Mouse (Mus musculus) hindbrain, postnatal 0 days (tissue): ENCODE measurements around the gene Aamdc. TPM values are rescaled to one million over a fixed set of nuclear protein-coding genes. Genes with fewer than 3 reads are reported as not detected.

Experiments
- ATAC-seq: fragments of 200-750 bp; cut with Nextera tagmentation; 2 replicates; pipeline ENCODE4 v1.8.0; 2017; ENCODE audit warnings: mild to moderate bottlenecking, moderate TSS enrichment, moderate library complexity
- DNase-seq: peaks from one replicate; pipeline ENCODE4 v3.0.0-alpha.2; 2015; ENCODE audit warnings: low spot score
- H3K27ac ChIP-seq: fragments of 300-500 bp; sonication (generic); 2 replicates; pipeline ENCODE4 v1.5.1; 2014; ENCODE audit warnings: mild to moderate bottlenecking
- H3K27me3 ChIP-seq: fragments of 300-500 bp; sonication (generic); 2 replicates; pipeline ENCODE4 v1.6.1; 2014; ENCODE audit warnings: low read length, mixed read lengths; ENCODE audit not compliant: insufficient read depth
- H3K36me3 ChIP-seq: fragments of 300-500 bp; sonication (generic); 2 replicates; pipeline ENCODE4 v1.6.1; 2014; ENCODE audit warnings: low read length, mixed read lengths; ENCODE audit not compliant: insufficient read depth
- H3K4me1 ChIP-seq: fragments of 300-500 bp; sonication (generic); 2 replicates; pipeline ENCODE4 v1.6.1; 2014; ENCODE audit warnings: antibody characterized with exemption, low read length, mixed read lengths; ENCODE audit not compliant: insufficient read depth
- H3K4me2 ChIP-seq: fragments of 300-500 bp; sonication (generic); 2 replicates; pipeline ENCODE4 v1.6.1; 2014; ENCODE audit warnings: low read depth, mild to moderate bottlenecking, low read length, moderate library complexity, mixed read lengths
- H3K4me3 ChIP-seq: fragments of 300-500 bp; sonication (generic); 2 replicates; pipeline ENCODE4 v1.5.1; 2014; ENCODE audit warnings: low read length
- H3K9ac ChIP-seq: fragments of 300-500 bp; sonication (generic); replicated peaks from 2 replicates; pipeline ENCODE4 v1.6.1; 2014; ENCODE audit warnings: mild to moderate bottlenecking, low read length, moderate library complexity, mixed read lengths
- H3K9me3 ChIP-seq: fragments of 300-500 bp; sonication (generic); 2 replicates; pipeline ENCODE4 v1.6.1; 2016; ENCODE audit warnings: low read length, mixed read lengths
- CTCF ChIP-seq: IDR thresholded peaks from 2 replicates; pipeline ENCODE4 v1.5.1; 2016; ENCODE audit warnings: antibody characterized with exemption, control low read depth, low read depth
- WGBS: fragments of 180-500 bp; shearing (Covaris S2); extraction: QIAGEN DNeasy Blood & Tissue Kit; methylation state at CpG from one replicate; pipeline ENCODE4 v1.1.7; 2014; 5-methylcytosine and 5-hydroxymethylcytosine counted together
- polyA plus RNA-seq: library from polyadenylated mRNA; unstranded; fragments of >200 nt; fragmentation: Nextera tagmentation; extraction: Ambion mirVana; gene quantifications from 2 replicates; pipeline ENCODE4 v1.2.1, GENCODE M21; 2015
- total RNA-seq: library from RNA; depleted of rRNA; stranded (reverse); fragments of >200 nt; gene quantifications from 2 replicates; pipeline ENCODE4 v1.2.3, GENCODE M21; 2014; rRNA removed

The Aamdc gene
- total RNA-seq: 9.4 and 17.4 TPM in 2 replicates
- polyA plus RNA-seq: 61.8 and 67.2 TPM in 2 replicates

GRCm38 (mm10) chr7:97579067-97579975, at the start of gene Aamdc, which contains the start of gene Rsf1:
Aamdc (minus strand) TSS chr7:97579497.
Rsf1 (plus strand) TSS chr7:97579889.
- H3K9ac ChIP-seq: peak within 1 kb of the TSS; percentile 100
- peak within 1 kb of the TSS; percentile 99 for H3K27ac ChIP-seq
- no peaks in the 10 kb centered on the region for H3K36me3 ChIP-seq
- no peaks in the 10 kb centered on the region for H3K9me3 ChIP-seq
- H3K4me3 ChIP-seq: peak within 1 kb of the TSS; percentile 91
- peak; percentile 98 for ATAC-seq
- H3K27me3 ChIP-seq: no peaks in the 10 kb centered on the region
- no peaks in the 10 kb centered on the region for H3K4me1 ChIP-seq
- peak; percentile 97 for DNase-seq
- H3K4me2 ChIP-seq: peak within 1 kb of the TSS; percentile 77
- TF ChIP-seq CTCF: peak; percentile 74
- WGBS: under 1% methylated on average over 50 of the region's 68 CpGs

GRCm38 (mm10) chr7:97623402-97623801, 44.1 kb upstream of the Aamdc start:
- Histone ChIP-seq H3K9ac (no peak overlapping the region), H3K36me3 (no peaks in the 10 kb centered on the region), H3K4me1 (no peaks in the 10 kb centered on the region), H3K27ac (no peak overlapping the region), H3K27me3 (no peaks in the 10 kb centered on the region), H3K4me2 (no peak overlapping the region), H3K4me3 (no peak overlapping the region), H3K9me3 (no peaks in the 10 kb centered on the region)
- no peak for ATAC-seq
- no peak for DNase-seq
- TF ChIP-seq CTCF: no peak

GRCm38 (mm10) chr7:97622676-97623075, 43.4 kb upstream of the Aamdc start:
- no peak for TF ChIP-seq CTCF
- ATAC-seq (no peak), DNase-seq (no peak)
- 97% methylated on average over 1 of the region's 1 CpGs for WGBS
- Histone ChIP-seq H3K4me3 (no peak overlapping the region), H3K4me1 (no peaks in the 10 kb centered on the region), H3K9me3 (no peaks in the 10 kb centered on the region), H3K9ac (no peak overlapping the region), H3K36me3 (0 out of 2 replicates have a peak, but pooled peaks cover 4% of the 10 kb centered on the region), H3K4me2 (no peak overlapping the region), H3K27ac (no peak overlapping the region), H3K27me3 (no peaks in the 10 kb centered on the region)

GRCm38 (mm10) chr7:97621346-97621745, 42.0 kb upstream of the Aamdc start:
- no peak overlapping the region for H3K9ac ChIP-seq
- H3K27ac ChIP-seq: no peak overlapping the region
- no peaks in the 10 kb centered on the region for H3K4me1 ChIP-seq
- H3K36me3 ChIP-seq: 0 out of 2 replicates have a peak, but pooled peaks cover 6% of the 10 kb centered on the region
- DNase-seq (no peak), ATAC-seq (no peak)
- 96% methylated on average over 5 of the region's 5 CpGs for WGBS
- TF ChIP-seq CTCF: no peak
- H3K27me3 ChIP-seq: no peaks in the 10 kb centered on the region
- no peaks in the 10 kb centered on the region for H3K9me3 ChIP-seq
- H3K4me3 ChIP-seq: no peak overlapping the region
- H3K4me2 ChIP-seq: no peak overlapping the region

GRCm38 (mm10) chr7:97598548-97598947, 19.3 kb upstream of the Aamdc start:
- H3K36me3 ChIP-seq: no peaks in the 10 kb centered on the region
- no peak overlapping the region for H3K4me2 ChIP-seq
- H3K9me3 ChIP-seq: no peaks in the 10 kb centered on the region
- H3K4me1 ChIP-seq: no peaks in the 10 kb centered on the region
- no peak overlapping the region for H3K9ac ChIP-seq
- no peaks in the 10 kb centered on the region for H3K27me3 ChIP-seq
- DNase-seq (no peak), ATAC-seq (no peak)
- no peak overlapping the region for H3K4me3 ChIP-seq
- no peak for TF ChIP-seq CTCF
- 88% methylated on average over 2 of the region's 2 CpGs for WGBS
- H3K27ac ChIP-seq: no peak overlapping the region

GRCm38 (mm10) chr7:97593535-97593934, 14.2 kb upstream of the Aamdc start:
- no peak for TF ChIP-seq CTCF
- no peaks in the 10 kb centered on the region for H3K36me3 ChIP-seq
- no peaks in the 10 kb centered on the region for H3K27me3 ChIP-seq
- no peak for DNase-seq
- H3K9ac ChIP-seq: no peak overlapping the region
- no peak for ATAC-seq
- H3K27ac ChIP-seq: no peak overlapping the region
- no peak overlapping the region for H3K4me3 ChIP-seq
- WGBS: 79% methylated on average over 2 of the region's 2 CpGs
- no peaks in the 10 kb centered on the region for H3K9me3 ChIP-seq
- H3K4me1 ChIP-seq: no peaks in the 10 kb centered on the region; the same call in 1 of the 2 replicates
- no peak overlapping the region for H3K4me2 ChIP-seq

- DNase-seq (no peak), ATAC-seq (no peak)
- TF ChIP-seq CTCF: no peak
- Histone ChIP-seq H3K27ac (no peak overlapping the region), H3K9me3 (no peaks in the 10 kb centered on the region), H3K9ac (no peak overlapping the region), H3K4me1 (no peaks in the 10 kb centered on the region; the same call in 1 of the 2 replicates), H3K36me3 (no peaks in the 10 kb centered on the region), H3K4me2 (no peak overlapping the region), H3K4me3 (no peak overlapping the region), H3K27me3 (no peaks in the 10 kb centered on the region)
- 99% methylated on average over 4 of the region's 4 CpGs for WGBS
Observed at GRCm38 (mm10) chr7:97592396-97592795, 13.1 kb upstream of the Aamdc start.
